Mouse (Mus musculus): ENCODE results near the gene Scarb2. TPM values are rescaled to one million over a fixed set of nuclear protein-coding genes. Genes with fewer than 3 reads are reported as not detected.

Scarb2 gene
- polyA plus RNA-seq, 1 experiment from 2014 or later: 17.6 TPM

GRCm38 (mm10) chr5:92435025-92435584 is 71.5 kb downstream of the Scarb2 start, which contains the start of gene Nup54:
Gene Nup54, minus strand, starts transcription at chr5:92435219.
- WGBS: 1% methylated on average over 34 of the region's 34 CpGs
- peak within 1 kb of the TSS; percentile 91 for H3K4me3 ChIP-seq (ENCODE audit: low read depth, low read length)
- H3K4me2 ChIP-seq (ENCODE audit: low read depth, low read length): peak within 1 kb of the TSS; percentile 92
- peak within 1 kb of the TSS; percentile 77 for H3K27ac ChIP-seq (ENCODE audit: low read depth, low read length)
- H3K36me3 ChIP-seq (ENCODE audit: control insufficient read depth, insufficient read depth, low read length): no peaks in the 10 kb centered on the region
- H3K9me3 ChIP-seq (ENCODE audit: control insufficient read depth, low read length): no peaks in the 10 kb centered on the region
- H3K4me1 ChIP-seq (ENCODE audit: control insufficient read depth, insufficient read depth, low read length): peaks cover 6% of the 10 kb centered on the region
- ATAC-seq (ENCODE audit: low read depth): peak; percentile 100
- H3K9ac ChIP-seq (replicated peaks; ENCODE audit: low read depth, low read length): peak within 1 kb of the TSS; percentile 84
- no peaks in the 10 kb centered on the region for H3K27me3 ChIP-seq (ENCODE audit: control insufficient read depth, insufficient read depth, low read length)

- H3K4me1 ChIP-seq (ENCODE audit: control insufficient read depth, insufficient read depth, low read length): peaks cover 6% of the 10 kb centered on the region
- WGBS: 0% methylated on average over 18 of the region's 39 CpGs
- peak; percentile 68 for ATAC-seq (ENCODE audit: low read depth)
- peak overlapping the region; percentile 91 for H3K4me3 ChIP-seq (ENCODE audit: low read depth, low read length)
- peak overlapping the region; percentile 92 for H3K4me2 ChIP-seq (ENCODE audit: low read depth, low read length)
- no peaks in the 10 kb centered on the region for H3K9me3 ChIP-seq (ENCODE audit: control insufficient read depth, low read length)
- peak overlapping the region; percentile 77 for H3K27ac ChIP-seq (ENCODE audit: low read depth, low read length)
- peak overlapping the region; percentile 84 for H3K9ac ChIP-seq (replicated peaks; ENCODE audit: low read depth, low read length)
- H3K27me3 ChIP-seq (ENCODE audit: control insufficient read depth, insufficient read depth, low read length): no peaks in the 10 kb centered on the region
- no peaks in the 10 kb centered on the region for H3K36me3 ChIP-seq (ENCODE audit: control insufficient read depth, insufficient read depth, low read length)
Observed at GRCm38 (mm10) chr5:92434571-92434985, 72.1 kb downstream of the Scarb2 start.

- no peak for ATAC-seq (ENCODE audit: low read depth)
- H3K4me2 ChIP-seq (ENCODE audit: low read depth, low read length): peak overlapping the region; percentile 92
- peaks cover 6% of the 10 kb centered on the region for H3K4me1 ChIP-seq (ENCODE audit: control insufficient read depth, insufficient read depth, low read length)
- H3K36me3 ChIP-seq (ENCODE audit: control insufficient read depth, insufficient read depth, low read length): no peaks in the 10 kb centered on the region; the same call in 1 of the 2 replicates
- H3K9me3 ChIP-seq (ENCODE audit: control insufficient read depth, low read length): no peaks in the 10 kb centered on the region
- no peak overlapping the region for H3K27ac ChIP-seq (ENCODE audit: low read depth, low read length)
- H3K9ac ChIP-seq (replicated peaks; ENCODE audit: low read depth, low read length): peak overlapping the region; percentile 84
- H3K27me3 ChIP-seq (ENCODE audit: control insufficient read depth, insufficient read depth, low read length): no peaks in the 10 kb centered on the region
- 1% methylated on average over 12 of the region's 12 CpGs for WGBS
- H3K4me3 ChIP-seq (ENCODE audit: low read depth, low read length): peak overlapping the region; percentile 91
Observed at GRCm38 (mm10) chr5:92434070-92434469, 72.6 kb downstream of the Scarb2 start.

GRCm38 (mm10) chr5:92431611-92432010 is 75.0 kb downstream of the Scarb2 start:
- Histone ChIP-seq H3K4me3 (ENCODE audit: low read depth, low read length) (no peak overlapping the region), H3K27ac (ENCODE audit: low read depth, low read length) (no peak overlapping the region), H3K4me1 (ENCODE audit: control insufficient read depth, insufficient read depth, low read length) (peaks cover 6% of the 10 kb centered on the region), H3K4me2 (ENCODE audit: low read depth, low read length) (no peak overlapping the region), H3K9ac (replicated peaks; ENCODE audit: low read depth, low read length) (no peak overlapping the region), H3K36me3 (ENCODE audit: control insufficient read depth, insufficient read depth, low read length) (peaks cover 16% of the 10 kb centered on the region), H3K27me3 (ENCODE audit: control insufficient read depth, insufficient read depth, low read length) (no peaks in the 10 kb centered on the region), H3K9me3 (ENCODE audit: control insufficient read depth, low read length) (peaks cover 2% of the 10 kb centered on the region; the same call in 1 of the 2 replicates)
- ATAC-seq (ENCODE audit: low read depth): no peak
- WGBS: 62% methylated on average over 7 of the region's 7 CpGs

GRCm38 (mm10) chr5:92430723-92431122 is 75.9 kb downstream of the Scarb2 start:
- Histone ChIP-seq H3K4me3 (ENCODE audit: low read depth, low read length) (no peak overlapping the region), H3K27me3 (ENCODE audit: control insufficient read depth, insufficient read depth, low read length) (no peaks in the 10 kb centered on the region), H3K9me3 (ENCODE audit: control insufficient read depth, low read length) (peaks cover 2% of the 10 kb centered on the region; the same call in 1 of the 2 replicates), H3K27ac (ENCODE audit: low read depth, low read length) (no peak overlapping the region), H3K4me2 (ENCODE audit: low read depth, low read length) (no peak overlapping the region), H3K9ac (replicated peaks; ENCODE audit: low read depth, low read length) (no peak overlapping the region), H3K4me1 (ENCODE audit: control insufficient read depth, insufficient read depth, low read length) (peaks cover 6% of the 10 kb centered on the region), H3K36me3 (ENCODE audit: control insufficient read depth, insufficient read depth, low read length) (peaks cover 18% of the 10 kb centered on the region)
- 91% methylated on average over 5 of the region's 5 CpGs for WGBS
- no peak for ATAC-seq (ENCODE audit: low read depth)

GRCm38 (mm10) chr5:92424126-92424525 is 82.5 kb downstream of the Scarb2 start:
- Histone ChIP-seq H3K27ac (ENCODE audit: low read depth, low read length) (no peak overlapping the region), H3K4me2 (ENCODE audit: low read depth, low read length) (no peak overlapping the region), H3K36me3 (ENCODE audit: control insufficient read depth, insufficient read depth, low read length) (peaks cover 57% of the 10 kb centered on the region), H3K27me3 (ENCODE audit: control insufficient read depth, insufficient read depth, low read length) (no peaks in the 10 kb centered on the region), H3K9me3 (ENCODE audit: control insufficient read depth, low read length) (peaks cover 2% of the 10 kb centered on the region; the same call in 1 of the 2 replicates), H3K9ac (replicated peaks; ENCODE audit: low read depth, low read length) (no peak overlapping the region), H3K4me1 (ENCODE audit: control insufficient read depth, insufficient read depth, low read length) (no peaks in the 10 kb centered on the region), H3K4me3 (ENCODE audit: low read depth, low read length) (no peak overlapping the region)
- ATAC-seq (ENCODE audit: low read depth): no peak
- WGBS: 95% methylated on average over 11 of the region's 11 CpGs

GRCm38 (mm10) chr5:92413982-92414375 is 92.7 kb downstream of the Scarb2 start:
- no peaks in the 10 kb centered on the region for H3K4me1 ChIP-seq (ENCODE audit: control insufficient read depth, insufficient read depth, low read length)
- H3K4me2 ChIP-seq (ENCODE audit: low read depth, low read length): no peak overlapping the region
- 85% methylated on average over 8 of the region's 8 CpGs for WGBS
- ATAC-seq (ENCODE audit: low read depth): no peak
- peaks cover 37% of the 10 kb centered on the region for H3K36me3 ChIP-seq (ENCODE audit: control insufficient read depth, insufficient read depth, low read length)
- H3K9ac ChIP-seq (replicated peaks; ENCODE audit: low read depth, low read length): no peak overlapping the region
- no peak overlapping the region for H3K4me3 ChIP-seq (ENCODE audit: low read depth, low read length)
- H3K9me3 ChIP-seq (ENCODE audit: control insufficient read depth, low read length): no peaks in the 10 kb centered on the region
- no peaks in the 10 kb centered on the region for H3K27me3 ChIP-seq (ENCODE audit: control insufficient read depth, insufficient read depth, low read length)
- H3K27ac ChIP-seq (ENCODE audit: low read depth, low read length): no peak overlapping the region

GRCm38 (mm10) chr5:92413271-92413981 is 93.2 kb downstream of the Scarb2 start:
- H3K4me2 ChIP-seq (ENCODE audit: low read depth, low read length): no peak overlapping the region
- no peak overlapping the region for H3K27ac ChIP-seq (ENCODE audit: low read depth, low read length)
- H3K36me3 ChIP-seq (ENCODE audit: control insufficient read depth, insufficient read depth, low read length): peaks cover 32% of the 10 kb centered on the region
- H3K27me3 ChIP-seq (ENCODE audit: control insufficient read depth, insufficient read depth, low read length): no peaks in the 10 kb centered on the region
- H3K4me3 ChIP-seq (ENCODE audit: low read depth, low read length): no peak overlapping the region
- no peak for ATAC-seq (ENCODE audit: low read depth)
- H3K9me3 ChIP-seq (ENCODE audit: control insufficient read depth, low read length): no peaks in the 10 kb centered on the region
- 89% methylated on average over 11 of the region's 11 CpGs for WGBS
- no peaks in the 10 kb centered on the region for H3K4me1 ChIP-seq (ENCODE audit: control insufficient read depth, insufficient read depth, low read length)
- H3K9ac ChIP-seq (replicated peaks; ENCODE audit: low read depth, low read length): no peak overlapping the region

GRCm38 (mm10) chr5:92411461-92412140 is 95.0 kb downstream of the Scarb2 start:
- Histone ChIP-seq H3K9me3 (ENCODE audit: control insufficient read depth, low read length) (no peaks in the 10 kb centered on the region), H3K27me3 (ENCODE audit: control insufficient read depth, insufficient read depth, low read length) (no peaks in the 10 kb centered on the region), H3K4me2 (ENCODE audit: low read depth, low read length) (no peak overlapping the region), H3K27ac (ENCODE audit: low read depth, low read length) (no peak overlapping the region), H3K36me3 (ENCODE audit: control insufficient read depth, insufficient read depth, low read length) (peaks cover 16% of the 10 kb centered on the region), H3K4me1 (ENCODE audit: control insufficient read depth, insufficient read depth, low read length) (no peaks in the 10 kb centered on the region), H3K4me3 (ENCODE audit: low read depth, low read length) (no peak overlapping the region), H3K9ac (replicated peaks; ENCODE audit: low read depth, low read length) (no peak overlapping the region)
- WGBS: 75% methylated on average over 7 of the region's 7 CpGs
- no peak for ATAC-seq (ENCODE audit: low read depth)
